Mouse (Mus musculus) MEL (cell line): ENCODE results near the gene Grip1. TPM values are rescaled to one million over a fixed set of nuclear protein-coding genes. Genes with fewer than 3 reads are reported as not detected.

Experiments used
- DNase-seq: peaks from one replicate; pipeline ENCODE4 v3.0.0; 2011; ENCODE audit warnings: low read depth, low spot score
- H3K27ac ChIP-seq: 2 replicates; pipeline ENCODE4 v1.5.1; 2012; ENCODE audit warnings: low read depth, mild to moderate bottlenecking, control low read depth, low read length, moderate library complexity; ENCODE audit not compliant: control insufficient read depth
- H3K27me3 ChIP-seq, 2 experiments: fragments of 150-350 bp in 1 of 2; sonication (generic) in 1 of 2; 2 replicates each; pipeline ENCODE4 v1.6.1; 2012; ENCODE audit warnings: low read length in 2 of 2, mild to moderate bottlenecking in 2 of 2, improper control_type of control experiment in 1 of 2, moderate library complexity in 1 of 2; ENCODE audit not compliant: insufficient read depth in 2 of 2, control insufficient read depth in 1 of 2
- H3K36me3 ChIP-seq, 2 experiments: 2 replicates each; pipeline ENCODE4 v1.6.1; 2012 to 2014; ENCODE audit warnings: low read length in 2 of 2, improper control_type of control experiment in 1 of 2, inconsistent platforms in 1 of 2, mild to moderate bottlenecking in 1 of 2; ENCODE audit not compliant: insufficient read depth in 2 of 2, control insufficient read depth in 1 of 2
- H3K4me1 ChIP-seq, 2 experiments: fragments of 150-350 bp in 1 of 2; sonication (generic) in 1 of 2; 2 replicates each; pipeline ENCODE4 v1.6.1; 2012; ENCODE audit warnings: low read length in 2 of 2, improper control_type of control experiment in 1 of 2, mild to moderate bottlenecking in 1 of 2; ENCODE audit not compliant: insufficient read depth in 2 of 2, control insufficient read depth in 1 of 2
- H3K4me3 ChIP-seq, 2 experiments: fragments of 150-350 bp in 1 of 2; sonication (generic) in 1 of 2; 2 replicates each; pipeline ENCODE4 v1.5.1; 2012; ENCODE audit warnings: low read depth in 2 of 2, low read length in 2 of 2, mild to moderate bottlenecking in 2 of 2, moderate library complexity in 2 of 2, control low read depth in 1 of 2, improper control_type of control experiment in 1 of 2; ENCODE audit not compliant: control insufficient read depth in 1 of 2, insufficient read depth in 1 of 2
- H3K79me2 ChIP-seq: 2 replicates; pipeline ENCODE4 v1.6.1; 2012; ENCODE audit warnings: mild to moderate bottlenecking, low read length, moderate library complexity; ENCODE audit not compliant: control insufficient read depth, poor library complexity, insufficient read depth
- H3K9ac ChIP-seq: 2 replicates; pipeline ENCODE4 v1.6.1; 2012; ENCODE audit warnings: low read depth, mild to moderate bottlenecking, control low read depth, low read length, moderate library complexity; ENCODE audit not compliant: control insufficient read depth, poor library complexity, severe bottlenecking
- H3K9me3 ChIP-seq: fragments of 150-350 bp; sonication (generic); replicated peaks from 2 replicates; pipeline ENCODE4 v1.6.1; 2012; ENCODE audit warnings: mild to moderate bottlenecking, low read length, improper control_type of control experiment, moderate library complexity; ENCODE audit not compliant: insufficient read depth
- CHD1 ChIP-seq: IDR thresholded peaks from 2 replicates; pipeline ENCODE4 v1.6.1; 2012; ENCODE audit warnings: low read depth, mild to moderate bottlenecking, inconsistent platforms, low read length, improper control_type of control experiment
- ELF1 ChIP-seq: IDR thresholded peaks from 2 replicates; pipeline ENCODE4 v1.6.1; 2014; ENCODE audit warnings: low read depth, mild to moderate bottlenecking, inconsistent platforms, low read length, improper control_type of control experiment, moderate library complexity
- EP300 ChIP-seq, 2 experiments: IDR thresholded peaks; 2 replicates each; pipeline ENCODE4 v1.6.1; 2011; ENCODE audit warnings: improper control_type of control experiment in 2 of 2, low read length in 2 of 2, low read depth in 1 of 2, mild to moderate bottlenecking in 1 of 2
- ETS1 ChIP-seq: IDR thresholded peaks from 2 replicates; pipeline ENCODE4 v1.6.1; 2012; ENCODE audit warnings: low read depth, mild to moderate bottlenecking, inconsistent platforms, low read length, improper control_type of control experiment, moderate library complexity
- GATA1 ChIP-seq: IDR thresholded peaks from 2 replicates; pipeline ENCODE4 v1.6.1; 2011; ENCODE audit warnings: low read depth, low read length, improper control_type of control experiment
- JUND ChIP-seq: IDR thresholded peaks from 2 replicates; pipeline ENCODE4 v1.6.1; 2011; ENCODE audit warnings: low read depth, mild to moderate bottlenecking, improper control_type of control experiment, low read length
- MEF2A ChIP-seq: IDR thresholded peaks from 2 replicates; pipeline ENCODE4 v1.6.1; 2014; ENCODE audit warnings: low read depth, mild to moderate bottlenecking, inconsistent platforms, low read length, improper control_type of control experiment; ENCODE audit not compliant: poor library complexity, insufficient replicate concordance, severe bottlenecking; ENCODE audit errors: extremely low read depth
- NELFE ChIP-seq: IDR thresholded peaks from 2 replicates; pipeline ENCODE4 v1.6.1; 2011; ENCODE audit warnings: low read depth, low read length, improper control_type of control experiment
- POLR2AphosphoS2 ChIP-seq: IDR thresholded peaks from 2 replicates; pipeline ENCODE4 v1.6.1; 2011; ENCODE audit warnings: low read length, improper control_type of control experiment
- POLR2AphosphoS5 ChIP-seq: IDR thresholded peaks from 2 replicates; pipeline ENCODE4 v1.6.1; 2012; ENCODE audit warnings: low read depth, borderline replicate concordance, mild to moderate bottlenecking, inconsistent platforms, low read length, moderate library complexity, mixed read lengths
- RAD21 ChIP-seq: IDR thresholded peaks from 2 replicates; pipeline ENCODE4 v1.6.1; 2011; ENCODE audit warnings: mild to moderate bottlenecking, low read depth, low read length, improper control_type of control experiment
- RCOR1 ChIP-seq: IDR thresholded peaks from 2 replicates; pipeline ENCODE4 v1.6.1; 2012; ENCODE audit warnings: low read depth, mild to moderate bottlenecking, inconsistent platforms, low read length, improper control_type of control experiment
- SMC3 ChIP-seq: IDR thresholded peaks from 2 replicates; pipeline ENCODE4 v1.6.1; 2011; ENCODE audit warnings: low read depth, low read length, improper control_type of control experiment
- TBP ChIP-seq: IDR thresholded peaks from 2 replicates; pipeline ENCODE4 v1.8.0; 2011; ENCODE audit warnings: low read depth, low read length, improper control_type of control experiment
- USF1 ChIP-seq: IDR thresholded peaks from 2 replicates; pipeline ENCODE4 v1.6.1; 2014; ENCODE audit warnings: low read depth, mild to moderate bottlenecking, inconsistent platforms, low read length, improper control_type of control experiment, moderate library complexity
- USF2 ChIP-seq, 2 experiments: IDR thresholded peaks; 2 replicates each; pipeline ENCODE4 v1.6.1; 2011 to 2012; ENCODE audit warnings: improper control_type of control experiment in 2 of 2, low read length in 2 of 2, borderline replicate concordance in 1 of 2, inconsistent platforms in 1 of 2, low read depth in 1 of 2, mild to moderate bottlenecking in 1 of 2; ENCODE audit not compliant: insufficient read depth in 1 of 2
- ZKSCAN1 ChIP-seq: IDR thresholded peaks from 2 replicates; pipeline ENCODE4 v1.6.1; 2012; ENCODE audit warnings: low read depth, mild to moderate bottlenecking, inconsistent platforms, low read length, improper control_type of control experiment, moderate library complexity
- ZMIZ1 ChIP-seq: IDR thresholded peaks from 2 replicates; pipeline ENCODE4 v1.6.1; 2012; ENCODE audit warnings: low read depth, mild to moderate bottlenecking, inconsistent platforms, low read length, improper control_type of control experiment, moderate library complexity
- ZNF384 ChIP-seq: IDR thresholded peaks from 2 replicates; pipeline ENCODE4 v1.6.1; 2012; ENCODE audit warnings: low read depth, mild to moderate bottlenecking, inconsistent platforms, low read length, improper control_type of control experiment
- polyA plus RNA-seq, 2 experiments: library from polyadenylated mRNA; stranded (reverse) in 1 of 2; unstranded in 1 of 2; fragments of >175 nt in 1 of 2; fragments of >200 nt in 1 of 2; gene quantifications; 2 replicates each; pipeline versions ENCODE4 v1.2.1 to v1.2.4; 2012; ENCODE audit warnings: low replicate concordance in 2 of 2, low read depth in 1 of 2; ENCODE audit not compliant: insufficient read length in 2 of 2, insufficient read depth in 1 of 2, missing spikeins in 1 of 2
- total RNA-seq: library from RNA; depleted of rRNA; stranded (reverse); fragments of 300-350 nt; gene quantifications from 2 replicates; pipeline ENCODE4 v1.2.3, GENCODE M21; 2012

Gene Grip1
- total and polyA plus RNA-seq, 3 experiments = 0.04 TPM; not detected in 2

GRCm38 (mm10) chr10:119496221-119496620 lies 42.6 kb downstream of the Grip1 start:
- no peaks in the 10 kb centered on the region for H3K4me1 ChIP-seq
- no peaks in the 10 kb centered on the region for H3K79me2 ChIP-seq
- no peaks in the 10 kb centered on the region for H3K36me3 ChIP-seq
- no peak overlapping the region for H3K9ac ChIP-seq
- no peak for TF ChIP-seq POLR2AphosphoS5
- TF ChIP-seq EP300 (IDR thresholded peaks at IDR 0.05; ENCODE audit: low read depth in 1 of 2, low read length in 2 of 2) = no peak
- no peak for TF ChIP-seq ZKSCAN1
- no peaks in the 10 kb centered on the region for H3K9me3 ChIP-seq
- H3K27me3 ChIP-seq = no peaks in the 10 kb centered on the region
- H3K27ac ChIP-seq = no peak overlapping the region
- H3K4me3 ChIP-seq = no peak overlapping the region
- no peak for DNase-seq

GRCm38 (mm10) chr10:119521686-119522085 lies 68.1 kb downstream of the Grip1 start:
- TF ChIP-seq RCOR1 = no peak
- TF ChIP-seq USF1 = no peak
- TF ChIP-seq SMC3 = no peak
- no peak for TF ChIP-seq ZKSCAN1
- no peak for TF ChIP-seq POLR2AphosphoS5
- no peak for TF ChIP-seq ZNF384
- no peaks in the 10 kb centered on the region for H3K4me1 ChIP-seq
- no peaks in the 10 kb centered on the region for H3K27me3 ChIP-seq
- no peak overlapping the region for H3K4me3 ChIP-seq
- no peaks in the 10 kb centered on the region for H3K36me3 ChIP-seq
- no peaks in the 10 kb centered on the region for H3K79me2 ChIP-seq
- no peak overlapping the region for H3K9ac ChIP-seq
- H3K9me3 ChIP-seq = no peaks in the 10 kb centered on the region
- DNase-seq = no peak
- no peak overlapping the region for H3K27ac ChIP-seq

GRCm38 (mm10) chr10:119525730-119526129 lies 72.1 kb downstream of the Grip1 start:
- no peaks in the 10 kb centered on the region for H3K36me3 ChIP-seq
- no peaks in the 10 kb centered on the region for H3K27me3 ChIP-seq
- no peak for TF ChIP-seq RCOR1
- TF ChIP-seq POLR2AphosphoS2 = no peak
- TF ChIP-seq JUND = no peak
- no peak for TF ChIP-seq RAD21
- no peak for TF ChIP-seq EP300 (IDR thresholded peaks at IDR 0.05; ENCODE audit: low read depth in 1 of 2, low read length in 2 of 2)
- no peak for TF ChIP-seq USF2 (IDR thresholded peaks at IDR 0.05; ENCODE audit: borderline replicate concordance in 1 of 2, insufficient read depth in 1 of 2, low read depth in 1 of 2, low read length in 2 of 2)
- no peak for TF ChIP-seq ELF1
- no peak for TF ChIP-seq ETS1
- no peak for TF ChIP-seq MEF2A
- TF ChIP-seq ZMIZ1 = no peak
- TF ChIP-seq CHD1 = no peak
- TF ChIP-seq ZKSCAN1 = no peak
- no peak for TF ChIP-seq SMC3
- TF ChIP-seq POLR2AphosphoS5 = no peak
- TF ChIP-seq GATA1 = no peak
- TF ChIP-seq NELFE = no peak
- TF ChIP-seq TBP = no peak
- H3K9ac ChIP-seq = no peak overlapping the region
- no peaks in the 10 kb centered on the region for H3K79me2 ChIP-seq
- H3K4me1 ChIP-seq = no peaks in the 10 kb centered on the region
- H3K4me3 ChIP-seq = no peak overlapping the region
- no peak for DNase-seq
- H3K9me3 ChIP-seq = no peaks in the 10 kb centered on the region
- H3K27ac ChIP-seq = no peak overlapping the region
